Mouse (Mus musculus) spleen, adult 18-20 months (tissue): ENCODE results near the gene Ak1.

Source experiments
- DNase-seq, 2 experiments: peaks; one replicate each; pipeline ENCODE4 v3.0.0; 2022; ENCODE audit warnings: mixed read lengths in 2 of 2

The Ak1 gene

GRCm38 (mm10) chr2:32621517-32621859 lies at the start of gene Ak1:
Gene Ak1 (plus strand): TSS chr2:32621758.
- DNase-seq = no peak

GRCm38 (mm10) chr2:32572196-32572595 lies 49.4 kb upstream of the Ak1 start:
- DNase-seq = no peak

GRCm38 (mm10) chr2:32574497-32574896 lies 47.1 kb upstream of the Ak1 start, which contains the start of gene Pip5kl1:
Gene Pip5kl1 (plus strand): TSS chr2:32574797.
- DNase-seq = no peak

- DNase-seq = peak; percentile 38 to 67
These were observed 46.5 kb upstream of the Ak1 start for GRCm38 (mm10) chr2:32574901-32575585.

GRCm38 (mm10) chr2:32575586-32576160 lies 45.9 kb upstream of the Ak1 start, which contains the start of gene 9430097D07Rik:
Gene 9430097D07Rik (minus strand): TSS chr2:32575684.
- no peak for DNase-seq

GRCm38 (mm10) chr2:32576532-32576931 lies 45.0 kb upstream of the Ak1 start:
- no peak for DNase-seq

GRCm38 (mm10) chr2:32578146-32579046 lies 43.2 kb upstream of the Ak1 start:
- no peak for DNase-seq

- DNase-seq = no peak
These were observed 40.0 kb upstream of the Ak1 start for GRCm38 (mm10) chr2:32581450-32582095.

- peak; percentile 50 to 66 for DNase-seq
These were observed 38.4 kb upstream of the Ak1 start for GRCm38 (mm10) chr2:32582830-32583799.

GRCm38 (mm10) chr2:32585149-32585714 lies 36.3 kb upstream of the Ak1 start:
- DNase-seq = no peak

- peak; percentile 88 to 92 for DNase-seq
These were observed 34.6 kb upstream of the Ak1 start, which contains the start of gene St6galnac4 for GRCm38 (mm10) chr2:32586871-32587351. Gene St6galnac4 (plus strand): TSS chr2:32587095.

- peak; percentile 46 to 54 for DNase-seq
These were observed 33.7 kb upstream of the Ak1 start for GRCm38 (mm10) chr2:32587731-32588321.

- no peak for DNase-seq
These were observed 32.3 kb upstream of the Ak1 start for GRCm38 (mm10) chr2:32589213-32589795.

- no peak for DNase-seq
These were observed 31.3 kb upstream of the Ak1 start for GRCm38 (mm10) chr2:32590224-32590623.

- DNase-seq = no peak
These were observed 30.3 kb upstream of the Ak1 start for GRCm38 (mm10) chr2:32591249-32591648.

GRCm38 (mm10) chr2:32596725-32597124 lies 24.8 kb upstream of the Ak1 start:
- DNase-seq = no peak

- no peak for DNase-seq
These were observed 24.3 kb upstream of the Ak1 start for GRCm38 (mm10) chr2:32597248-32597647.

- no peak for DNase-seq
These were observed 23.9 kb upstream of the Ak1 start for GRCm38 (mm10) chr2:32597699-32598098.

- no peak for DNase-seq
These were observed 23.1 kb upstream of the Ak1 start for GRCm38 (mm10) chr2:32598506-32598905.

GRCm38 (mm10) chr2:32599409-32599808 lies 22.1 kb upstream of the Ak1 start, which contains the start of gene St6galnac6:
Gene St6galnac6 (plus strand): TSS chr2:32599709.
- no peak for DNase-seq
